Mouse (Mus musculus): ENCODE results near the gene Etv5. TPM values are rescaled to one million over a fixed set of nuclear protein-coding genes. Genes with fewer than 3 reads are reported as not detected.

Etv5 gene
- polyA plus RNA-seq (2021; fragmentation: Nextera tagmentation) = 32.2 and 37.0 TPM in 2 replicates
- long read RNA-seq, experiment 1, transcript Etv5-201 (13 exons, 3,975 nt) = major isoform, 210 of 293 reads
- long read RNA-seq, experiment 1, partial matches to known transcripts = 64 of 293 reads
- long read RNA-seq, experiment 1, other reads (novel, unspliced or antisense) = 19 of 293 reads
- long read RNA-seq, experiment 2, transcript Etv5-201 (13 exons, 3,975 nt) = major isoform, 13 of 45 reads
- long read RNA-seq, experiment 2, partial matches to known transcripts = 5 of 45 reads
- long read RNA-seq, experiment 2, other reads (novel, unspliced or antisense) = 27 of 45 reads

GRCm38 (mm10) chr16:22439499-22440177, at the start of gene Etv5:
Gene Etv5, minus strand, starts transcription at chr16:22439719.

Other genes starting within 250 kb of the Etv5 start
- 40.2 and 42.3 TPM in 2 replicates for gene Tra2b, start 173.7 kb downstream of the Etv5 start, polyA plus RNA-seq (2021; fragmentation: Nextera tagmentation)
- gene Dgkg, start 217.5 kb upstream of the Etv5 start, polyA plus RNA-seq (2021; fragmentation: Nextera tagmentation) = 26.3 and 31.6 TPM in 2 replicates

All from left cerebral cortex, adult 6 months (tissue).